Mouse (Mus musculus) megakaryocyte progenitor cell, adult 5-6 weeks (primary cell): ENCODE data around the gene Prickle2. TPM values are rescaled to one million over a fixed set of nuclear protein-coding genes. Genes with fewer than 3 reads are reported as not detected.

Experiments
- ATAC-seq: replicated peaks from 2 replicates; pipeline ENCODE4 v1.8.0; 2016; ENCODE audit warnings: mild to moderate bottlenecking, moderate TSS enrichment, inconsistent platforms; ENCODE audit not compliant: poor library complexity
- total RNA-seq, 2 experiments: library from RNA; stranded (forward) in 1 of 2; stranded (reverse) in 1 of 2; fragments of 157-497, 149-512 nt in 1 of 2; fragments of 200-1000 nt in 1 of 2; gene quantifications; 2 replicates each; pipeline versions ENCODE4 v1.2.3 to v1.2.4; 2015 to 2017

Prickle2 gene
- total RNA-seq, 2 experiments from 2014 or later, result 0.04 TPM; not detected in 1

GRCm38 (mm10) chr6:92463768-92464167 lies 242.2 kb downstream of the Prickle2 start:
- ATAC-seq, result no peak

- no peak for ATAC-seq
Measured at GRCm38 (mm10) chr6:92460750-92461149, 245.2 kb downstream of the Prickle2 start.

- no peak for ATAC-seq
Measured at GRCm38 (mm10) chr6:92458026-92458425, 247.9 kb downstream of the Prickle2 start.

GRCm38 (mm10) chr6:92451421-92451820 lies 254.5 kb downstream of the Prickle2 start:
- no peak for ATAC-seq

GRCm38 (mm10) chr6:92449956-92450355 lies 256.0 kb downstream of the Prickle2 start:
- no peak for ATAC-seq

GRCm38 (mm10) chr6:92446662-92447061 lies 259.3 kb downstream of the Prickle2 start:
- ATAC-seq, result no peak

- peak; percentile 64 for ATAC-seq
Measured at GRCm38 (mm10) chr6:92441205-92441604, 264.8 kb downstream of the Prickle2 start.

GRCm38 (mm10) chr6:92440251-92440650 lies 265.7 kb downstream of the Prickle2 start:
- ATAC-seq, result no peak

GRCm38 (mm10) chr6:92432146-92432545 lies 273.8 kb downstream of the Prickle2 start:
- peak; percentile 77 for ATAC-seq

GRCm38 (mm10) chr6:92427406-92428171 lies 278.4 kb downstream of the Prickle2 start:
- peak; percentile 41 for ATAC-seq

GRCm38 (mm10) chr6:92425901-92426300 lies 280.1 kb downstream of the Prickle2 start:
- ATAC-seq, result no peak

- no peak for ATAC-seq
Measured at GRCm38 (mm10) chr6:92425476-92425875, 280.5 kb downstream of the Prickle2 start.

- no peak for ATAC-seq
Measured at GRCm38 (mm10) chr6:92424991-92425390, 281.0 kb downstream of the Prickle2 start.

- peak; percentile 86 for ATAC-seq
Measured at GRCm38 (mm10) chr6:92422286-92422685, 283.7 kb downstream of the Prickle2 start.

GRCm38 (mm10) chr6:92420106-92420505 lies 285.8 kb downstream of the Prickle2 start:
- no peak for ATAC-seq

- no peak for ATAC-seq
Measured at GRCm38 (mm10) chr6:92415405-92415755, 290.6 kb downstream of the Prickle2 start.

GRCm38 (mm10) chr6:92414478-92415404 lies 291.2 kb downstream of the Prickle2 start:
- no peak for ATAC-seq

GRCm38 (mm10) chr6:92413982-92414381 lies 292.0 kb downstream of the Prickle2 start:
- no peak for ATAC-seq

- no peak for ATAC-seq
Measured at GRCm38 (mm10) chr6:92409788-92410187, 296.2 kb downstream of the Prickle2 start.

GRCm38 (mm10) chr6:92407259-92407658 lies 298.7 kb downstream of the Prickle2 start:
- ATAC-seq, result no peak

GRCm38 (mm10) chr6:92405571-92405970 lies 300.4 kb downstream of the Prickle2 start:
- no peak for ATAC-seq

GRCm38 (mm10) chr6:92397876-92398275 lies 308.1 kb downstream of the Prickle2 start:
- ATAC-seq, result no peak
